Mouse (Mus musculus) kidney, postnatal 10 days (tissue): ENCODE results near the gene Disp3.

Experiments
- DNase-seq: peaks from one replicate; pipeline ENCODE4 v3.0.0; 2021; ENCODE audit warnings: mixed read lengths

Gene Disp3

GRCm38 (mm10) chr4:148287476-148288054 lies at the start of gene Disp3:
Gene Disp3, minus strand, starts transcription at chr4:148287965.
- DNase-seq = no peak

- DNase-seq = no peak
These were observed 42.5 kb upstream of the Disp3 start for GRCm38 (mm10) chr4:148330269-148330668.

- no peak for DNase-seq
These were observed 41.7 kb upstream of the Disp3 start for GRCm38 (mm10) chr4:148329431-148329830.

- no peak for DNase-seq
These were observed 40.5 kb upstream of the Disp3 start for GRCm38 (mm10) chr4:148328237-148328636.

GRCm38 (mm10) chr4:148327266-148327997 lies 39.7 kb upstream of the Disp3 start:
- peak; percentile 77 for DNase-seq

- DNase-seq = no peak
These were observed 39.0 kb upstream of the Disp3 start for GRCm38 (mm10) chr4:148326791-148327190.

- no peak for DNase-seq
These were observed 38.2 kb upstream of the Disp3 start for GRCm38 (mm10) chr4:148325951-148326350.

- no peak for DNase-seq
These were observed 37.3 kb upstream of the Disp3 start for GRCm38 (mm10) chr4:148325057-148325456.

- no peak for DNase-seq
These were observed 34.4 kb upstream of the Disp3 start for GRCm38 (mm10) chr4:148322152-148322551.

- no peak for DNase-seq
These were observed 31.6 kb upstream of the Disp3 start for GRCm38 (mm10) chr4:148319366-148319765.

- DNase-seq = no peak
These were observed 27.8 kb upstream of the Disp3 start for GRCm38 (mm10) chr4:148315377-148316175.

GRCm38 (mm10) chr4:148314396-148314795 lies 26.6 kb upstream of the Disp3 start:
- DNase-seq = no peak

GRCm38 (mm10) chr4:148313601-148314000 lies 25.8 kb upstream of the Disp3 start:
- peak; percentile 36 for DNase-seq

GRCm38 (mm10) chr4:148312296-148313116 lies 24.7 kb upstream of the Disp3 start:
- no peak for DNase-seq

- DNase-seq = no peak
These were observed 23.1 kb upstream of the Disp3 start for GRCm38 (mm10) chr4:148310845-148311244.

GRCm38 (mm10) chr4:148310126-148310525 lies 22.4 kb upstream of the Disp3 start:
- DNase-seq = no peak

- peak; percentile 55 for DNase-seq
These were observed 18.8 kb upstream of the Disp3 start for GRCm38 (mm10) chr4:148306406-148307083.

- DNase-seq = no peak
These were observed 11.0 kb upstream of the Disp3 start for GRCm38 (mm10) chr4:148298720-148299119.

GRCm38 (mm10) chr4:148297640-148298039 lies 9.9 kb upstream of the Disp3 start:
- DNase-seq = no peak

GRCm38 (mm10) chr4:148293319-148293718 lies 5.6 kb upstream of the Disp3 start:
- peak; percentile 83 for DNase-seq

GRCm38 (mm10) chr4:148291849-148292248 lies 4.1 kb upstream of the Disp3 start:
- DNase-seq = no peak

- DNase-seq = no peak
These were observed 3.3 kb upstream of the Disp3 start for GRCm38 (mm10) chr4:148291080-148291479.
